9 mouse cellular contexts compared by ENCODE assay signal in genomic region chr9:120415504-120415903, GRCm38 (mm10).
DNase-seq lines count a peak whose midpoint lies in the region; ATAC-seq and TF ChIP-seq lines count a peak whose summit lies in the region.
"Had no signal": no experiment of that assay in that cellular context is flagged by ENCODE, and none has a peak within 500 bp of the region (broad histone marks: within the 10 kb centered on the region; RNA-seq: fewer than 3 reads in every experiment).

No protein-coding gene starts in this region.

- H3K9me3 ChIP-seq in liver, postnatal 0 days (ENCODE audit: low read length) = no peaks in the 10 kb centered on the region
- H3K9me3 ChIP-seq: lung, embryonic 15.5 days had no signal

- no peak overlapping the region for H3K4me3 ChIP-seq in liver, postnatal 0 days (ENCODE audit: low read depth, low read length)
- H3K4me3 ChIP-seq: lung, embryonic 15.5 days had no signal

- H3K27me3 ChIP-seq in liver, postnatal 0 days (ENCODE audit: insufficient read depth, low read length) = no peaks in the 10 kb centered on the region
- H3K27me3 ChIP-seq: lung, embryonic 15.5 days had no signal

- peak; percentile 72 for ATAC-seq in activated CD4-positive, CD25-positive, alpha-beta regulatory T cell, adult 4 months
- ATAC-seq in common myeloid progenitor, adult 5-6 weeks (replicated peaks; ENCODE audit: low read depth, poor library complexity, severe bottlenecking) = peak; percentile 91
- ATAC-seq in granulocyte monocyte progenitor cell, adult 5-6 weeks (replicated peaks; ENCODE audit: poor library complexity, severe bottlenecking) = peak; percentile 85
- peak; percentile 75 for ATAC-seq in liver, postnatal 0 days

- peak; percentile 79 for TF ChIP-seq CTCF in liver, postnatal 0 days (IDR thresholded peaks at IDR 0.05; ENCODE audit: low read depth)

- 4% methylated on average over 7 of the region's 7 CpGs for WGBS in large intestine, adult 2 months
- 0% methylated on average over 3 of the region's 7 CpGs for WGBS in liver, postnatal 0 days (ENCODE audit: insufficient replicate concordance)

- no peak overlapping the region for H3K4me2 ChIP-seq in liver, postnatal 0 days (ENCODE audit: low read depth, low read length)
- H3K4me2 ChIP-seq: lung, embryonic 15.5 days had no signal

- TF ChIP-seq EP300 in liver, postnatal 0 days (IDR thresholded peaks at IDR 0.05; ENCODE audit: low read depth) = no peak

- H3K4me1 ChIP-seq in liver, postnatal 0 days (ENCODE audit: insufficient read depth) = no peaks in the 10 kb centered on the region; the same call in 1 of the 2 replicates
- H3K4me1 ChIP-seq: lung, embryonic 15.5 days had no signal

- DNase-seq in CD8-positive naive resting alpha-beta T cell, adult 2 months (ENCODE audit: low read depth in 2 of 2, low spot score in 2 of 2) = peak; percentile 60 to 70
- DNase-seq in large intestine, adult 2 months (ENCODE audit: low read depth, low spot score) = peak; percentile 33
- peak; percentile 84 for DNase-seq in liver, postnatal 0 days
- peak; percentile 87 for DNase-seq in retina, postnatal 1 day
- peak; percentile 37 for DNase-seq in urinary bladder, adult 2 months (ENCODE audit: low spot score)

- no peaks in the 10 kb centered on the region for H3K36me3 ChIP-seq in liver, postnatal 0 days (replicated peaks; ENCODE audit: insufficient read depth, low read length)
- H3K36me3 ChIP-seq: lung, embryonic 15.5 days had no signal

- H3K27ac ChIP-seq in liver, postnatal 0 days (ENCODE audit: low read depth) = no peak overlapping the region
- H3K27ac ChIP-seq: lung, embryonic 15.5 days had no signal

- no peak overlapping the region for H3K9ac ChIP-seq in liver, postnatal 0 days (replicated peaks)
- H3K9ac ChIP-seq: lung, embryonic 15.5 days had no signal

Comparison
In these comparisons a context has a peak if more than half of its experiments do, and no peak if none do; other contexts are left out.
1. DNase-seq: peak in every context shown above with its lines; median percentile 87 in retina, postnatal 1 day; 84 in liver, postnatal 0 days; 65 in CD8-positive naive resting alpha-beta T cell, adult 2 months; 37 in urinary bladder, adult 2 months; 33 in large intestine, adult 2 months.